In the genomic region with DNA sequence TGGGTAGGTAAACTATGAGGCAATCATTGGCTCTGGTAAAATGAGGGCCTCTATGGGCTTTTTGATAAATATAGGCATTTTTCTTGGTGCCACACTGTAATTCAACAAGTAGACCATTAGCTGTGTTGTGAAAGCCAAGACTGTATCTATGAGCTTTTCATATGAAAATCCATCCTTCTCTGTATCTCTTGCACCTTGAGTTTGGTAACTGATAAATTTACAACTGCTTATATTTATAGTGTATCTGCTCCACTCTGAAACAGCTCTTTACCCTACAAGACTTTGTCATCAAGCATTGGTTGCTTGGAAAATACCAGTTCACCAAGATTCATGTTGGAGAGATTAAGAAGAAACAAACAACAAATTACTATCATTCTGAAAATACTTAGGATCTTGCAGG, we compare ENCODE assay signal across 23 mouse cellular contexts.
DNase-seq lines count a peak whose midpoint lies in the region; ATAC-seq and TF ChIP-seq lines count a peak whose summit lies in the region.
"Had no signal": no experiment of that assay in that cellular context is flagged by ENCODE, and none has a peak within 500 bp of the region (broad histone marks: within the 10 kb centered on the region; RNA-seq: fewer than 3 reads in every experiment).

No protein-coding gene starts in this region.

- H3K4me1 ChIP-seq in liver, embryonic 13.5 days (replicated peaks), result peaks cover 72% of the 10 kb centered on the region
- H3K4me1 ChIP-seq in forebrain, embryonic 13.5 days, result peaks cover 14% of the 10 kb centered on the region; the same call in 1 of the 2 replicates

- peak overlapping the region; percentile 62 for H3K4me2 ChIP-seq in liver, embryonic 13.5 days
- no peak overlapping the region for H3K4me2 ChIP-seq in forebrain, embryonic 13.5 days
- H3K4me2 ChIP-seq: embryonic facial prominence, embryonic 12.5 days; forebrain, embryonic 12.5 days had no signal

- no peak for DNase-seq in layer of hippocampus, adult 2 months (ENCODE audit: low spot score in 2 of 2)
- no peak for DNase-seq in layer of hippocampus, postnatal 36 days
- no peak for DNase-seq in liver, embryonic 13.5 days
- no peak for DNase-seq in thymus, adult 18-20 months
- no peak for DNase-seq in cerebellum, postnatal 25 days
- DNase-seq: adrenal gland, postnatal 25 days; cerebellum, adult 8-10 months; embryo, embryonic 11 days; gastrocnemius, postnatal 36 days; heart, postnatal 14 days; kidney, adult 8-10 months; kidney, postnatal 4 days; midbrain, embryonic 14.5 days had no signal

- peak; percentile 12 for ATAC-seq in erythroblast, adult 5-6 weeks (replicated peaks; ENCODE audit: low FRiP score, poor library complexity, severe bottlenecking)
- ATAC-seq in liver, embryonic 13.5 days (ENCODE audit: low read depth), result peak; percentile 58
- ATAC-seq in forebrain, embryonic 13.5 days, result no peak
- ATAC-seq: CD4-positive, CD25-positive, alpha-beta regulatory T cell, adult 4 months; hindbrain, embryonic 16.5 days; lung, postnatal 0 days had no signal

- no peak for TF ChIP-seq CTCF in layer of hippocampus, adult 2 months (conservative IDR thresholded peaks at IDR 0.05)

- H3K9ac ChIP-seq in liver, embryonic 13.5 days, result peak overlapping the region; percentile 54
- no peak overlapping the region for H3K9ac ChIP-seq in forebrain, embryonic 13.5 days
- H3K9ac ChIP-seq: embryonic facial prominence, embryonic 12.5 days; forebrain, embryonic 12.5 days had no signal

- H3K4me3 ChIP-seq in layer of hippocampus, adult 2 months, result no peak overlapping the region
- peak overlapping the region; percentile 21; the same call in 1 of the 2 replicates for H3K4me3 ChIP-seq in liver, embryonic 13.5 days (replicated peaks)
- no peak overlapping the region for H3K4me3 ChIP-seq in forebrain, embryonic 13.5 days
- H3K4me3 ChIP-seq: embryonic facial prominence, embryonic 12.5 days; forebrain, embryonic 12.5 days; hindbrain, embryonic 10.5 days had no signal

- no peaks in the 10 kb centered on the region for H3K36me3 ChIP-seq in liver, embryonic 13.5 days
- no peaks in the 10 kb centered on the region for H3K36me3 ChIP-seq in forebrain, embryonic 13.5 days (ENCODE audit: poor library complexity, severe bottlenecking)
- H3K36me3 ChIP-seq: embryonic facial prominence, embryonic 12.5 days; forebrain, embryonic 12.5 days; hindbrain, embryonic 10.5 days had no signal

- H3K9me3 ChIP-seq in liver, embryonic 13.5 days (replicated peaks), result no peaks in the 10 kb centered on the region
- no peaks in the 10 kb centered on the region for H3K9me3 ChIP-seq in forebrain, embryonic 13.5 days (replicated peaks)
- H3K9me3 ChIP-seq: embryonic facial prominence, embryonic 12.5 days; forebrain, embryonic 12.5 days; hindbrain, embryonic 10.5 days had no signal

- H3K27me3 ChIP-seq in liver, embryonic 13.5 days, result no peaks in the 10 kb centered on the region
- H3K27me3 ChIP-seq in forebrain, embryonic 13.5 days, result no peaks in the 10 kb centered on the region
- H3K27me3 ChIP-seq: embryonic facial prominence, embryonic 12.5 days; forebrain, embryonic 12.5 days had no signal

- peak overlapping the region; percentile 73; the same call in 1 of the 2 replicates for H3K27ac ChIP-seq in layer of hippocampus, adult 2 months
- H3K27ac ChIP-seq in liver, embryonic 13.5 days, result peak overlapping the region; percentile 91
- no peak overlapping the region for H3K27ac ChIP-seq in forebrain, embryonic 13.5 days
- H3K27ac ChIP-seq: embryonic facial prominence, embryonic 12.5 days; forebrain, embryonic 12.5 days; hindbrain, embryonic 10.5 days; kidney, postnatal 0 days; macrophage had no signal
